Mouse (Mus musculus): ENCODE measurements around the gene Jak3. TPM values are rescaled to one million over a fixed set of nuclear protein-coding genes. Genes with fewer than 3 reads are reported as not detected.

Jak3 gene
- polyA plus RNA-seq (2011; ENCODE audit: insufficient read depth, insufficient read length, low replicate concordance, missing spikeins), result 7.5 and 15.6 TPM in 2 replicates

DNA sequence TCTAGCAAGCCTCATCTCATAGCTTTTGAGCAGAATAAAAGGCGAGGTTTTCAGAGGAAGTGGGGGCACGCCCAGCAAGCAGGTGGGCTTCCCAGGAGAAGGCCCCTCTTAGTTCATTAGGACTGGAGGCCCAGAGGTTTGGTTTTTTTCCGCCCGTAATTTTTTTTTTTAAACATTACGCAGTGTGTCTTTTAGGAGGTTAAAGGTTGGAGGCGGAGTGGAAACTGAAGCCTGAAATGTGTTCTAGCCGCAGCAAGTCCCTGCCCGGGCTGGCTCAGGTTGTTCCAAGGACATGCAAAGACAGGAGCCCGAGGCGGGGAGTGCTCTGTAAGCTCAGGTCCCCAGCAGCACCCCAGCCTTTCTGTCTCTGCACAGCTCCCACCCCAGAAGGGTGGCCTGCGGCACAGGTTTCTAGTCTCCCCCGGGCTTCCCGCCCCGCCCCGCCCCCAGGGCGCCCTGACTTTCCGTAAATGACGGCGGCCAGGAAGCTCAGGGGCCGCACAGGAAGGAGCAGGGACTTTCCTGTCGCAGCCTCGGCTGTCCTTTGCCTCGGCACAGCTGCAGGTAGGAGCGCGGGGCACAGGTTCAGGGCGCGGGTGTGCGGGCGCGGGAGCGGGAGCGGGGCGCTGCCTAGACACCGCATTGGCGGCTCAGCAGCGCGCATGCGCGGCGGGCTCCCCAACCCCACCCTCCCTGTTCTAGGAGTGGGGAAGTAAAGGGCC, at the start of gene Jak3:
TSS of gene Jak3 (plus strand) at position 277 of the 722 bp plus-strand sequence.
- Histone ChIP-seq H3K4me1 (ENCODE audit: control insufficient read depth, insufficient read depth, low read length) (no peaks in the 10 kb centered on the region; the same call in 1 of the 2 replicates), H3K27ac (ENCODE audit: control insufficient read depth, insufficient read depth, low read depth, low read length, poor library complexity) (peak within 1 kb of the TSS; percentile 87), H3K4me3 (replicated peaks; ENCODE audit: control insufficient read depth, low read depth, low read length) (peak within 1 kb of the TSS; percentile 93)
- WGBS, result 1% methylated on average over 40 of the region's 40 CpGs
- TF ChIP-seq CTCF (IDR thresholded peaks at IDR 0.05; ENCODE audit: control insufficient read depth, insufficient read depth, low read length) (no peak), POLR2A (IDR thresholded peaks at IDR 0.05; ENCODE audit: borderline replicate concordance, control insufficient read depth, low read depth, low read length) (no peak)

DNA sequence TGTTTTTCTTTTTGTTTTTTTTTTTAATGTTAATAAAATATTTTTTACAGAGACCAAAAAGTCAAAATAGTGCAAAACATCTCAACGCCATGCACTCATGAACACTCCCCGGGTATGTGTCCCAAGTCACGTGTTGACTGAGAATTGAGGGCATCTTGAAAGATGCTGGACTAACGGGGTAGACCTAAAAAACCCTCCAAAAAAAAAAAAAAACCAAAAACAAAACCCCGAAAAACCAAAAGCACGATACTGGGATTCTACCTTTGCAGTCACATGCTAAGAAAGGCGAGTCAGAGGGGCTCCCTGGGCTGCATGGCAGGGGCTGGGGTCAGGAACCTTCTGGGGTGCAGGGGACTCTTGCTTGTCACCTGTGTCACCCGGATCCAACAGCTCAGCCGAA, 49.3 kb upstream of the Jak3 start:
- WGBS, result 81% methylated on average over 9 of the region's 9 CpGs

DNA sequence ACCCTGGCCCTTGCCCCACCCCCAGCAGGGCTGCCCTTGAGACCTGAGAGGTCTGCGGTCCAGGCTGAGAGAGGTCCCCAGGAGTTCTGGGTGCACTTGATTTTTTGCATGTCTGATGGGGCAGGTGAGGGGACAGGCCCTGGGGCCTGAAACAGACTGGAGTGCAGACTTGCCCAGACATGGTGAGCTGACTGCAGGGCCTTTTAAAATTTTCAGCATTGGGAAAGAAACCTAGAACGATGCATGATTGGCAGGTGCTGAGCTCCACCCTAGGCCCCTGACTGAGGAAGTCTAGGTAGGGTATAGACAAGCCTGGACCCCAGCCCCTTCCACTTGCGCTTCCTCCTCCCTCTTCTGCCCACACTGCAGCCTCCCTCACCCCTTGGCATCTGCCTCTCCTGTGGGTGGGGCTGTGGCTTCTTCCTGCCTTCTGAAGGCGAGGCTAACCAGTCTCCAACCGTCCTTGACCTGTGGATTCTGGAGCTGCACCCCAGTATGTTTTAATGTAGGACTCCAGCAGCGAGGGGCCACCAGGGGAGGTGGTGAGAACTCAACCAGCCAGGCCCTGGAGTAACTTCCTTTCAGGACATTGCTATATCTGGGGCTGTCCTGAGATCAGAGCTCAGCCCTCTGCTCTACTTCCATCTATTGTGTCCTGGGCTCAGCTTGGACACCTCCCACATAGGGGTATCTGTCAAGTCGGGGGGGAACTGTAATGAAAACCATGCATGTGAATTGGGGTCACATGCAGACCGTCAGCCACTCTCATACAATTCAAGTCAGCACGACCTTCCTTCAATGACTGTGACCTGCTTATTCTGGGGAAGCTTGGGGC, 48.6 kb upstream of the Jak3 start:
- peaks cover 1% of the 10 kb centered on the region; the same call in 1 of the 2 replicates for H3K4me1 ChIP-seq (ENCODE audit: control insufficient read depth, insufficient read depth, low read length)
- TF ChIP-seq CTCF (IDR thresholded peaks at IDR 0.05; ENCODE audit: control insufficient read depth, insufficient read depth, low read length) (no peak), POLR2A (IDR thresholded peaks at IDR 0.05; ENCODE audit: borderline replicate concordance, control insufficient read depth, low read depth, low read length) (no peak)
- no peak overlapping the region for H3K4me3 ChIP-seq (replicated peaks; ENCODE audit: control insufficient read depth, low read depth, low read length)
- 15% methylated on average over 9 of the region's 9 CpGs for WGBS
- peak overlapping the region; percentile 23 for H3K27ac ChIP-seq (ENCODE audit: control insufficient read depth, insufficient read depth, low read depth, low read length, poor library complexity)

More for the DNA sequence above, 49.3 kb upstream of the Jak3 start:
- H3K4me1 ChIP-seq (ENCODE audit: control insufficient read depth, insufficient read depth, low read length), result peaks cover 1% of the 10 kb centered on the region; the same call in 1 of the 2 replicates
- no peak for TF ChIP-seq POLR2A (IDR thresholded peaks at IDR 0.05; ENCODE audit: borderline replicate concordance, control insufficient read depth, low read depth, low read length)
- no peak for TF ChIP-seq CTCF (IDR thresholded peaks at IDR 0.05; ENCODE audit: control insufficient read depth, insufficient read depth, low read length)
- no peak overlapping the region for H3K4me3 ChIP-seq (replicated peaks; ENCODE audit: control insufficient read depth, low read depth, low read length)
- H3K27ac ChIP-seq (ENCODE audit: control insufficient read depth, insufficient read depth, low read depth, low read length, poor library complexity), result no peak overlapping the region

DNA sequence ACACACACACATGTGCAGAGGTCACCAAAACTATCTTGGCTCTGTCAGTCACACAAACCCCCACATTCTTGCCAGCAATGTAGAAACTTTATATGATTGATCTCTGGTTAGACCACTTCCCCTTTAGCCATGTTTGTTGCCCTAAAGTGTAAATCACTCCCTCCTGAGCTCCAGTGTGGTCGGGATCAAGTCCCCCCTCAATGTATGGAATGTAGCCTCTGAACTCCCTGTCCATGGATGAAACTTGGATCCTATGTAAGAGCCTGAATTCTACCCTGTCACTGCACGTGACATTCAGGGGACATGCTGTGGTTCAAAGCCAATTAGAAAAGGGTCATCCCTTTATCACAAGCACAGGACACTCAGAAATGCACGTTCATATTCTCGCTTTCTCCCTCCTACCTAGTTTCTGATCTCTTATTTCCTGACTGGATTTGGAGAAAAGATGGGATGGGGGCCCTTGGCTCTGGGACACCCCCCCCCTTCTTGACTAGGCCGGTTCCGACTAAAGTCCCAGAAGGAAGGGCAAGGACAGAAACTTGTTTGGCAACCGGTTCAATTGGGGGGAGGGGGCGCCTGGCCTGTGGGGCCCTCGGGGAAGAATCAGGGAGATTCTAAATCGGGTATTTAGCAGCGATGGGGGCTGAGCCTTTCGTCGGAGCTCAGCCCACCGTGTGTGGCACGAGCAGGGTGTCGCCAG, 47.5 kb upstream of the Jak3 start:
- Histone ChIP-seq H3K4me1 (ENCODE audit: control insufficient read depth, insufficient read depth, low read length) (peaks cover 1% of the 10 kb centered on the region), H3K27ac (ENCODE audit: control insufficient read depth, insufficient read depth, low read depth, low read length, poor library complexity) (peak overlapping the region; percentile 57), H3K4me3 (replicated peaks; ENCODE audit: control insufficient read depth, low read depth, low read length) (peak overlapping the region; percentile 78)
- TF ChIP-seq POLR2A (IDR thresholded peaks at IDR 0.05; ENCODE audit: borderline replicate concordance, control insufficient read depth, low read depth, low read length) (no peak), CTCF (IDR thresholded peaks at IDR 0.05; ENCODE audit: control insufficient read depth, insufficient read depth, low read length) (no peak)
- WGBS, result 2% methylated on average over 16 of the region's 16 CpGs

DNA sequence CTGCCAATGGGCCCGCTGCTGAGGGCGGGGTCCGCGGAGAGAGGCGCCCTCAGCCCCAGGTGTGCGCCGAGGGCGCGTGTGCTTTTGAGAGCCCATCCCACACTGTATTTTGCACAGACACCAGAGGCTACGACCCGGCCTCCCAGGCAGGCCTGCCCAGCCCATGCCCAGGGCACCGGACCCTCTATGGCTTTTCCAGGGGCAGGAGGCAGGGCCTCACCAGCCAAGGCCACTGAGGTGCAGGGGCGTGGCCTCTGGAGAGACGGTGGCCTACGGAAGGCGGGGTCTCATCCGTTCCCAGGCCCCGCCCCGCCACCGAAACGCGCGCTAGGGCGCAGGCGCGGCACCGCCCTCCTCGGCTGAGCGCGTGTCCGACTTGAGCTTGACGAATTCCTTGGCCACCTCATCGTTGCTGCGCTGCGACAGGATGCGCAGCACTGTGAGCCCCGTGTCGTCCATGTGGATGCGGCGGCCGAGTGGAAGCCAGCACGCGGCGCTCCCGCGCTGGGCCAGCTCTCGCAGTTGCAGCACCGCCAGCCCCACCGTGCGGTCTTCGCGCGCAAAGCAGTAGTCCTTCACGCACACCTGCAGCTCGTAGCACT, 46.9 kb upstream of the Jak3 start:
- Histone ChIP-seq H3K27ac (ENCODE audit: control insufficient read depth, insufficient read depth, low read depth, low read length, poor library complexity) (peak overlapping the region; percentile 57), H3K4me1 (ENCODE audit: control insufficient read depth, insufficient read depth, low read length) (peaks cover 1% of the 10 kb centered on the region), H3K4me3 (replicated peaks; ENCODE audit: control insufficient read depth, low read depth, low read length) (peak overlapping the region; percentile 78)
- TF ChIP-seq POLR2A (IDR thresholded peaks at IDR 0.05; ENCODE audit: borderline replicate concordance, control insufficient read depth, low read depth, low read length) (peak; percentile 45; the same call in 1 of the 2 replicates), CTCF (IDR thresholded peaks at IDR 0.05; ENCODE audit: control insufficient read depth, insufficient read depth, low read length) (peak; percentile 41; the same call in 1 of the 2 replicates)
- WGBS, result under 1% methylated on average over 55 of the region's 55 CpGs

DNA sequence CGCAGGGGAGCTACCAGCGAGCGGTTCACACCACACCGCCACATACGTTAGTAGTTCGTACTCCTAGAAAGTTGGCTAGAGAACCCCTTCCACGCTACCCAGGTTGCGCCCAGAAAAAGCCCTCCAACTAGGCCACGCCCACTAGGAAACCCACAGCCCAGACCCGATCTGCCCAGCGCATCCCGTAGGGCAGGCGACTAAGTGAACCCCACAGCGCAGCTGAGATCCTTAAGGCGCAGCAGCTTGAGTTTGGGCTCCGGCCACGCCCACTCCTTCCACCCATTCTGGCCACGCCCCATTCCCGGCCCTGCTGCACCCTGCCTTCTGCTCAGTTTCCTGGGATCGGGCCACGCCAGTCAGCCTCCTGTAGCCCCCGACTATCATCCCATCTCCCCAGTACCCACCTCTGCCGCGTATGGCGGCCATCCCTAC, 46.3 kb upstream of the Jak3 start:
- 4% methylated on average over 25 of the region's 25 CpGs for WGBS
- H3K27ac ChIP-seq (ENCODE audit: control insufficient read depth, insufficient read depth, low read depth, low read length, poor library complexity), result no peak overlapping the region; the same call in 1 of the 2 replicates
- peak overlapping the region; percentile 78 for H3K4me3 ChIP-seq (replicated peaks; ENCODE audit: control insufficient read depth, low read depth, low read length)
- peaks cover 1% of the 10 kb centered on the region for H3K4me1 ChIP-seq (ENCODE audit: control insufficient read depth, insufficient read depth, low read length)
- TF ChIP-seq CTCF (IDR thresholded peaks at IDR 0.05; ENCODE audit: control insufficient read depth, insufficient read depth, low read length) (no peak), POLR2A (IDR thresholded peaks at IDR 0.05; ENCODE audit: borderline replicate concordance, control insufficient read depth, low read depth, low read length) (no peak; the same call in 1 of the 2 replicates)

DNA sequence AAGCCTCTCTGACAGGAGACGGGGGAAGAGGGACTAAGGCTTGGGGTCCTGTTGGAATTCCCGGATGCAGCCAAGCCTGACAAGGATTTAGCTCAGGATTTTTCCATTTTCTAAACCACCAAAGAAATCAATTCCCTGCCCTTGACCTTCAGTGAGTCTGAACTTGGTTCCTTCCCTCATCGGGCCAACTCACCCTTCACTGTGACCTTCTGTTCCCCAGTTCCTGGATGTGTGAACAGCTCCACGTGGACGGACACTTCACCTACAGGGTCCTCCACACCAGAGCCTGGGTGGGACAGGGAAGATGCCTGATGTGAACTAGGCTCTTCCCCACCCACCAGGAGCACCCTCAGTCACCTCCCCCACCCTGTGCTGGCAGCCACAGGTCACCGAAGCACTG, 45.3 kb upstream of the Jak3 start:
- Histone ChIP-seq H3K4me1 (ENCODE audit: control insufficient read depth, insufficient read depth, low read length) (peaks cover 1% of the 10 kb centered on the region), H3K4me3 (replicated peaks; ENCODE audit: control insufficient read depth, low read depth, low read length) (no peak overlapping the region), H3K27ac (ENCODE audit: control insufficient read depth, insufficient read depth, low read depth, low read length, poor library complexity) (no peak overlapping the region)
- TF ChIP-seq CTCF (IDR thresholded peaks at IDR 0.05; ENCODE audit: control insufficient read depth, insufficient read depth, low read length) (no peak), POLR2A (IDR thresholded peaks at IDR 0.05; ENCODE audit: borderline replicate concordance, control insufficient read depth, low read depth, low read length) (no peak)
- WGBS, result 73% methylated on average over 6 of the region's 6 CpGs

Measured in bone marrow, adult 2 months (tissue).